Mouse (Mus musculus) layer of hippocampus, adult 9-11 months (tissue): ENCODE results near the gene Myh3.
A peak's percentile ranks its signal among the peaks of the same experiment; 100 is the strongest.

ENCODE experiments used
- DNase-seq: peaks from one replicate; pipeline ENCODE4 v3.0.0; 2022

Gene Myh3

DNA sequence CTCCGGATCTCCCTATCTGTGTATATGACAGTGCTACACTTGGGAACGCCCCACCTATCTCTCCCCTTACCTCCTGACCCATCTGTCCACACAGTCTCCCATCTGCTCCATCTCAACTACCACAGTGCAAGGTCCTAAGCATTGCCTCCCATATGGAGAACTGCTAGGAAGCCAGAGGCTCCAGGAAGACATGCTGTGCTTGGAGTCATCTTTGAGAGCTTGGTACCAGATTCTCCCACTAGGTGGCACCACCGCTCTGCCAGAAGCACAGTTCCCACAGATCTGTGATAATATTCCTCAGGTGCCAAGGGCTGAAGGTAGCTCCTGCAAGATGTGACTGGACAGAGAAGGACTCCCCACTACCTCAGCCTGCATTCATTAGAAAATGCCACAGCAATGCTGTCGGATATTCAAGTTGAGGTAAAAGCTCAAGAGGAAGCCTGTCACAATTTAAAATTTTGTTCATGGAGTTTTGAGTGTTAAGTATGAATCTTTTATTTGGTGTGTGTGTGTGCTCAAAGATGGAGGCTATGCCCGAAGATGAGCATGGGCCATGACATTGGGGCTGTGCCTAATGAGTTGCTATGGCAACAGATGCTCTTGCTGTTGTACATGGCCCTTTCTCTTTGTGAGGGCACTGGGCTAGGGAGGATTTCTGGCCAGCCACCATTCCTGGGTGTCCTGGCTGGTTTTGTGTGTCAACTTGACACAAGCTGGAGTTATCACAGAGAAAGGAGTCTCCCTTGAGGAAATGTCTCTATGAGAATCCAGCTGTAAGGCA lies 32.3 kb downstream of the Myh3 start:
- peak; percentile 65 for DNase-seq

GRCm38 (mm10) chr11:67112019-67112850 lies 34.1 kb downstream of the Myh3 start:
- no peak for DNase-seq

DNA sequence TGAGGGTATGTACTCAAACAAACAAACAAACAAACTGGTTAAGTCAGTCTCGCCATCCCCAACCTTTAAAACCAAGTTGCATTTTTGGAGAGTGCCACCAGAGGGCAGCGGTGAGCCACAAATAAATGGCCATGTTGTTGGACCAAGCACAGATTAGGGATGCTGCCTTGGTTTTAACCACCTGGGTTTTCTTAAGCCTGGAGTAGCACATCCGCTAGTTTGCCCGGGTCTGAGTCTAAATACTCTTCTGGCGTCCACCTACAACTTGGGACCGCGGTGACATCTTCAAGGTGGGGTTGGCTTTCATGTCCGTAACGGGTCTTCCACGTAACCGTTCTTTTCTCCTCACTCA lies 34.7 kb downstream of the Myh3 start:
- DNase-seq = peak; percentile 36

GRCm38 (mm10) chr11:67113381-67113780 lies 35.3 kb downstream of the Myh3 start:
- no peak for DNase-seq

GRCm38 (mm10) chr11:67114261-67114660 lies 36.2 kb downstream of the Myh3 start:
- no peak for DNase-seq

DNA sequence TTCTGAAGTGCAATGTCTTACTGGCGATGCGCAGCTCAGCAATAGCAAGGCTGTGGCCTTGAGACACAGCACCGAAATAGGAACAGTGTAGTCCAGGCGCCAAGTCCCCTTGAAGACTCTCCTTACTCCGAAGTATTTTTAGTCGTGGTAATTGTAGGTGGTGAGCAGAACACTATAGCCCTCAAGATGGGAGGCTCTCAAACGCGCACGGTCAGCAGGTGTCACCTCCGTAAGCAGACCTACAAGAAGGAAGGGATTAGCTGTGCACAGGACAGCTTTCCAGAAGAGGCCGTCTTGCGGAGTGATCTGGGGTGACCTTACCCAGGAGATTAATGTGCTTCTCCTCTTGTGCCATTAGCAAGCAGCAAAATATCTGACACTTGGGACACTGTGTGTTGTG lies 36.8 kb downstream of the Myh3 start:
- no peak for DNase-seq

DNA sequence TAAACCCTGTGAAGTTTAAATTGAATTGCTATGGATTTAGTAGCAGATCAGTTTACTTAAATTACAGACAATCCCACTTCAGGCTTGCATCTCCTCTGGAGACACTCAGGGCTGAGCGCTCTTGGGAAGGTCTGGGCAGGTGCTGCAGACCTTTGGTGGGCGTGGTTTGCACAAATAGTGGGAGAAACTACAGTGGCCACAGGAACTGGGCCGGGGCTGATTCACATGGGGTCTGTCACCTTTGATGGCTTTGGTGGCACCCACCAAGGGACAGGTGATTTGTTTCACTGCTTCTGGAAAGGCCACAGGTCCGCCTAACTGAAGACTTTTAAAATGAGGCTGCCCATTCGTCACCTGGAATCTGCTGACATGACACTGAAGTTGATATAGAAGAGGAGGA lies 38.6 kb downstream of the Myh3 start:
- DNase-seq = no peak

DNA sequence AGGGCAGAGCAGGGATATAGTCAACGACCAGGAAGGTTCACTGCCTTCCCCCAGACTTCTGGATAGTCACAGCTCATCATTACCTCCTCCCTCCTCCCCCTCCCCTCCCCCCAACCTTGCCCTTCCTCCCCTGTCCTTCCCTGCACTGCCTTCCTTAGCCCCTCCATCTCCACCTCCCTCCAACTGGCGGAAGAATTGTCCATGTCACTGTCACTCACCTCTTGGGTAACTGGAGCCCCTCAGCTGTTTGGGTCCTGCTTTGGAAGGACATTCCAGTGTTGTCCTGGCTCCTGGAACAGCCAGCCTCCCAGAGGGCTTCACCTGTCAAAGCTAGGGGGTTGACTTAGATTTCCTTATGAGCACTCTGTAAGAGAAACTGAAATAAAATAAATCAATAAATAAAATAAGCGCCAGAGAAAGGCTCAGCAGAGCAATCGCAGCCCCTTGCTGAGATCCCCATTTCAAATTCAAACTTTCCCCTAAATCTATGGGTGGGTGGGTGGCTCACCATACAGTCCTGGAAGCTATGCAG lies 41.5 kb downstream of the Myh3 start:
- no peak for DNase-seq

DNA sequence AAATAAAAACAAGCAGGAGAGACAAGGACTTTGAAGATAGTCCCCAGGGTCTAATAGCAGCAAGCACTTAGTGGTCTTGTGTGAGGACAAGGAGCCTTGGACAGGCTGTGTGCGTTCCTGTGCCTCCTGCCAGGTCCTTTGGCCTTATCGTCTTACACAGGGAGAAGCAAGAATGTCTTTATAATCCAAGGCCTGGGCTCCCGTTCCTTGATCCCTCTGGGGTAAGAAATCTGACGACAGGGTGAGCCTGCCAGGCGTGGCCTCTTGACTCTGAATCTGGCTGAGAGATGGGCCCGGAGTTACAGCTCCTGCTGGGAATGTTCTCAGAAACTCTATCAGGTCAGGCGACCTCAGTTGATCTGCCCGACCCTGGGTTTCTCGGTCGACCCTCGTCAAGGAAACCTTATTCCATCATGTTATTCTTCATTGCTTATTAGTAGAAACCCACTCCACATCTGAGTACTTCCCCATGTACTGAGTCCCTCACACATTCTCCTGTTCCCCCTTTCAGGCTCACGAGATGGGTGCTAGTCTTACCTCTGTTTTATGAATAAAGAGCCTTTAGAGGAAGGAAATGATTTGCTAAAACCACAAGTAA lies 42.7 kb downstream of the Myh3 start:
- DNase-seq = no peak

DNA sequence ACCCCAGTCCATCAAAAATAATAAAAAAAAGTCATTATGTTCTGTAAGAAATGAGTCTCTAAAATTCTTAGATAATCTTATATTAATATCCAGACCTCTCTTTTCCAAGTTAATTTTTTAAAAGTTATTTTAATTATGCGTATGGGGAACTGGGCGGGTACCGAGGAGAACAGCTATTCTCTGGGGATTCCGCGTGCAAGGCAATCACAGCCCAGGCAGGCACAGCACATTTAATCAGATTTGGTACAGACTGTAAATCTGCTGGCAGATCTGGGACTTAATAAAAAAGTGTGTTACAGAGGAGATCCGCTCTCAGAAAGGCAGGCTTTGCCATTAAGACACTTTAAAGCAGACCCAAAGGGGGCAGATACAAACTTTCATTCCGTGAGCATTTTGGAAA lies 46.8 kb downstream of the Myh3 start:
- DNase-seq = no peak

GRCm38 (mm10) chr11:67125361-67125760 lies 47.3 kb downstream of the Myh3 start:
- peak; percentile 78 for DNase-seq

- no peak for DNase-seq
Observed at GRCm38 (mm10) chr11:67133526-67133925, 55.4 kb downstream of the Myh3 start.

DNA sequence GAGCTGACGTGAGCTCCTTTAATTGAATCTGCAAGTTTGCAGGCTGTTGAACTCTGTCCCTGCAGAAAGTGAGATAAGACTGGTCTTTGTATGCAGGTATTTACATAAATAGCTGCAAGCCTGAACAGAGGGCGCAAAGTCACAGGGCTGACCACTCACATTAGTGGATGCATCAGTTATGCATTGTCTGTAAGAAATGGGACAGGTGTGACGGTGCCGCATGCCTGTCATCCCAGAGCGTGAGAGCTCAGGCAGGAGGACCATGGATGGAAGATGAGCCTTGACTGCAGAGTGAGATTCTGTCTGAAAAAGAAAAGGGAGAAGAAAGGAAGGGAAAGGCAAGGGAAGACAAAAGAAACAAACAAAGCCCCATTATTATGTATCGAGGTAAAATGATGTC lies 56.6 kb downstream of the Myh3 start:
- no peak for DNase-seq

DNA sequence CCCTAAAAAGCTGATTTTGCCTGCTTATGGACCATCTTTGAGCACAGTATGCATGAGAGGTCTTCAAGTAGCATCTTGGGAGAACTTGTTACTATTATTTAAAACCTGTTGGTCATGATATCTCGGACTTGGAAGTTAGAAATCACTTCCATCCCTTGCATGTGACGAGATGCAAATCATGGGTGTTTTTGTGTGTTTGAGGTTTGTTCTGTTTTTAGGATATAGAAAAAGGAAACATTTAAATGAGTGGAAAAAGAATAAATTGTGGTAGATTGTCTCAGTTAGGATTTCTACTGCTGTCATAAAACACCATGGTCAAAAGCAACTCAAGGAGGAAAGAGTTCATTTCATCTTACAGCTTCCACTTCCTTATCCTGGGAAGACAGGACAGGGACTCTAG lies 57.4 kb downstream of the Myh3 start:
- no peak for DNase-seq

GRCm38 (mm10) chr11:67139556-67139955 lies 61.5 kb downstream of the Myh3 start:
- no peak for DNase-seq

- DNase-seq = no peak
Observed at GRCm38 (mm10) chr11:67140175-67140574, 62.1 kb downstream of the Myh3 start.

- DNase-seq = no peak
Observed at GRCm38 (mm10) chr11:67141031-67141430, 62.9 kb downstream of the Myh3 start.

DNA sequence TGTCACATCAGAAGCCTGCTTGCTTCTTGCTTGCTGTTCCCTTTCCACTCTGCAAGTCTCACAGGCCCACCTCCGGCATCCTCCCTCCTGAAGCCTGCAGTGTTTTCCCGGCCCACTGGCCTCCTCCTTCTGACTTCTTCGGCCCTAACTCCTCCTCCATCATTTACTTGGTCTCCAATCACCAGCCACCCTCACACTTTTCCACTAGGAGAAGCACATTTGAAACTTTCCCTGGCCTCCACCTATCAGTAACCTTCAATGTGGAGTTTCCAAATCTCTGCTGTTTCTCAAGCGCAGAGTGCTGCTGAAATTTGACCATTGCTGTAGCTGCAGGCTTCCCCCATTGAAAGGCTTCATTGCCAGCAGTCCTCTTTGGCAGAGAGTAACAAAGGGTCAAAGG lies 63.9 kb downstream of the Myh3 start:
- DNase-seq = no peak

- DNase-seq = no peak
Observed at GRCm38 (mm10) chr11:67143065-67143464, 65.0 kb downstream of the Myh3 start.

DNA sequence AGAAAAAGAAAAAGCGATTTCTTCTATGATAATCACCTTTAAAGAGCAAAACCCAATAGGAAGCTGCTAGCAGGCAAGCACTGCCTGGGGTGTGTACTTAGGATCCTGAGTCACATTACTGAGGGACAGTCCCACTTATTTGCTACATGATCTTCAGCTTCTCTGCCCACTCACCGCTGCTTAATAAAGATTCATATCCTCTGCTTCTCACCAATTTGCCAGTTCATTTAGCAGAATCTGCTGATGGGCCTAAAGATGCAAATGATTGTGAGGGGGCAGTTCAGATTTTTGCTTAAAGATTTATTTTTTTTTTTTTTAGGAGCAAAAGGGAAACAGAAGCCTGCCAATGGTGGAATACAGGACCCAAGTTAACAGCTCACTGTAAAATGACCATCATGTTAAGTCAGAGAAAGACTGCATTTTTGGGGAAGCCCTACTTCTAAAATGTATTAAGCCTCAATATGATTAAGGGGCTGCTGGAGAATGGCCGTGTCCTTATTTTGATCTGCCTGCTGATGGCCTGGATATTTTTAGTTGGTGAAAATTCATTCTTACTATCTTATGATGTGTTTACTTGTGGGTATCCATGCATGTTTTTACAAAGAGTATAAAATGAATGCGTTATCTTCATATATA lies 65.9 kb downstream of the Myh3 start:
- DNase-seq = no peak

DNA sequence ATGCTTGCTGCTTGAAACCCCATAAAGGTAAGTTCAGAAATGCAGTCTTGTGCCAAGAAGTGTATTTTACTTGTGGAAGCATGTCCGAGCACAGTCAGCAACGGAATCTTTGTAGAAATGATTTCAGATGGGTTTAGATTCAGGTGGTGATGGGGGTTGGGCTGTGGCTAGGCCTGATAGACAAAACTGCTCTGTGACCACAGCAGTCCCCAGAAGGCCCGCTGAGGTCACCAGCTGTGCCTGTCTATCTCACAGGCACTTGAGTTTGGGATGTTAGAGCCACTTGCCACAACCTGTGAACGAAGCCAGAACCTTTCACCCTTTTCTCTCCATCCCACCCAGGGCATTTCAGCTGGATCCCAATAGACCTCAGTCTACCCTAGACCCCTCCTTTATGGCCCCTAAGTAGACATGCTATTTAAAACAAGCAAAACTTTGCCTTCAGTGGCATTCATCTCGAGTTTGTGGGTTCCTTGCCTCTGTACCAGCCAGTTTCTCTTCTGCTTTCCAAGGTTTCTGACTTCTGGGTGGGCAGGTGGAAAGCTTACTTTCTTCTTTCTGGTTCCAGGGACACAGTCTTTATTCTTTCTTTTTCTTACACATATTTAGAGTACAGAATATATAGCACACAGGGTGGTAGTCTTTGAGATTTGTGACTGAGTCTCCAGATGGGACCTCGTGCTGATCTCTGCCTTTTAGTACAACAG lies 66.6 kb downstream of the Myh3 start:
- DNase-seq = no peak
